In genomic region chr7:112872435-112873196, GRCm38 (mm10) we compare ENCODE assay signal across 17 mouse cellular contexts.
DNase-seq lines count a peak whose midpoint lies in the region; ATAC-seq and TF ChIP-seq lines count a peak whose summit lies in the region.
"Had no signal": no experiment of that assay in that cellular context is flagged by ENCODE, and none has a peak within 500 bp of the region (broad histone marks: within the 10 kb centered on the region; RNA-seq: fewer than 3 reads in every experiment).

No protein-coding gene starts in this region.

- H3K4me3 ChIP-seq in gastrocnemius, adult 2 months, result peak overlapping the region; percentile 44
- H3K4me3 ChIP-seq in lung, embryonic 15.5 days, result no peak overlapping the region
- H3K4me3 ChIP-seq in heart, embryonic 12.5 days, result no peak overlapping the region
- H3K4me3 ChIP-seq: hindbrain, embryonic 15.5 days; liver, embryonic 13.5 days; stomach, embryonic 15.5 days had no signal

- no peak overlapping the region for H3K4me2 ChIP-seq in lung, embryonic 15.5 days
- H3K4me2 ChIP-seq in heart, embryonic 12.5 days, result 0 out of 2 replicates have a peak overlapping the region, but pooled peaks have one; percentile 2
- H3K4me2 ChIP-seq: hindbrain, embryonic 15.5 days; liver, embryonic 13.5 days; stomach, embryonic 15.5 days had no signal

- ATAC-seq in lung, embryonic 15.5 days (ENCODE audit: borderline replicate concordance, extremely low read depth, low FRiP score, low TSS enrichment), result no peak
- ATAC-seq in heart, embryonic 12.5 days (ENCODE audit: insufficient number of reproducible peaks, low FRiP score), result no peak

- WGBS in lung, embryonic 15.5 days, result 83% methylated on average over 9 of the region's 9 CpGs
- WGBS in heart, embryonic 12.5 days, result 64% methylated on average over 9 of the region's 9 CpGs

- intact Hi-C loops in gastrocnemius, adult 2 months (cut with DNase I), result no loop called here

- peaks cover 23% of the 10 kb centered on the region for H3K36me3 ChIP-seq in lung, embryonic 15.5 days
- peaks cover 48% of the 10 kb centered on the region for H3K36me3 ChIP-seq in heart, embryonic 12.5 days
- H3K36me3 ChIP-seq: hindbrain, embryonic 15.5 days; liver, embryonic 13.5 days had no signal

- TF ChIP-seq CTCF in gastrocnemius, adult 2 months (IDR thresholded peaks at IDR 0.05), result no peak

- H3K9me3 ChIP-seq in lung, embryonic 15.5 days, result no peaks in the 10 kb centered on the region
- H3K9me3 ChIP-seq in heart, embryonic 12.5 days (replicated peaks), result no peaks in the 10 kb centered on the region
- H3K9me3 ChIP-seq: hindbrain, embryonic 15.5 days; liver, embryonic 13.5 days; stomach, embryonic 15.5 days had no signal

- H3K27ac ChIP-seq in gastrocnemius, adult 2 months, result peak overlapping the region; percentile 89
- H3K27ac ChIP-seq in lung, embryonic 15.5 days, result 0 out of 2 replicates have a peak overlapping the region, but pooled peaks have one; percentile 12
- peak overlapping the region; percentile 74 for H3K27ac ChIP-seq in heart, embryonic 12.5 days (ENCODE audit: poor library complexity, severe bottlenecking)
- H3K27ac ChIP-seq: hindbrain, embryonic 15.5 days; liver, embryonic 13.5 days; macrophage; stomach, embryonic 15.5 days had no signal

- H3K4me1 ChIP-seq in lung, embryonic 15.5 days, result peaks cover 16% of the 10 kb centered on the region; the same call in 1 of the 2 replicates
- H3K4me1 ChIP-seq in heart, embryonic 12.5 days (replicated peaks), result peaks cover 46% of the 10 kb centered on the region
- H3K4me1 ChIP-seq: liver, embryonic 13.5 days had no signal

- peak; percentile 78 for DNase-seq in gastrocnemius, adult 2 months
- no peak for DNase-seq in gastrocnemius, postnatal 4 days (ENCODE audit: low spot score in 2 of 2)
- no peak for DNase-seq in lung, postnatal 14 days
- DNase-seq in left cerebral cortex, adult 8-10 months (ENCODE audit: low spot score in 2 of 2), result no peak
- DNase-seq in testis, postnatal 14 days (ENCODE audit: low spot score), result no peak
- DNase-seq in thymus, adult 18-20 months, result no peak
- DNase-seq: cerebellum, adult 18-20 months; left cerebral cortex, postnatal 4 days; liver, embryonic 13.5 days; midbrain, embryonic 14.5 days; right cerebral cortex, postnatal 4 days; thymus, postnatal 25 days had no signal

- no peaks in the 10 kb centered on the region for H3K27me3 ChIP-seq in lung, embryonic 15.5 days
- no peaks in the 10 kb centered on the region for H3K27me3 ChIP-seq in heart, embryonic 12.5 days (replicated peaks)
- H3K27me3 ChIP-seq: hindbrain, embryonic 15.5 days; stomach, embryonic 15.5 days had no signal

- H3K9ac ChIP-seq in lung, embryonic 15.5 days, result no peak overlapping the region
- H3K9ac ChIP-seq in heart, embryonic 12.5 days, result peak overlapping the region; percentile 25; the same call in 1 of the 2 replicates
- H3K9ac ChIP-seq: hindbrain, embryonic 15.5 days; liver, embryonic 13.5 days; stomach, embryonic 15.5 days had no signal

Comparison
In these comparisons a context has a peak if more than half of its experiments do, and no peak if none do; other contexts are left out.
1. H3K27ac ChIP-seq: peak in every context shown above with its lines; median percentile 89 in gastrocnemius, adult 2 months; 74 in heart, embryonic 12.5 days; 12 in lung, embryonic 15.5 days.